Mouse (Mus musculus) hindbrain, embryonic 11.5 days (tissue): ENCODE results near the gene Kifc1. TPM values are rescaled to one million over a fixed set of nuclear protein-coding genes. Genes with fewer than 3 reads are reported as not detected.

Experiments used
- ATAC-seq: fragments of 200-750 bp; cut with Nextera tagmentation; 2 replicates; pipeline ENCODE4 v1.8.0; 2017; ENCODE audit warnings: mild to moderate bottlenecking, moderate TSS enrichment, moderate library complexity; ENCODE audit not compliant: low FRiP score
- DNase-seq: peaks from one replicate; pipeline ENCODE4 v3.0.0-alpha.2; 2015; ENCODE audit warnings: low spot score
- H3K27ac ChIP-seq: fragments of 300-500 bp; sonication (generic); 2 replicates; pipeline ENCODE4 v1.5.1; 2014; ENCODE audit warnings: mild to moderate bottlenecking, low read depth, low read length
- H3K27me3 ChIP-seq: fragments of 300-500 bp; sonication (generic); 2 replicates; pipeline ENCODE4 v1.6.1; 2014; ENCODE audit warnings: mild to moderate bottlenecking, low read length, moderate library complexity, mixed read lengths; ENCODE audit not compliant: control insufficient read depth, insufficient read depth
- H3K36me3 ChIP-seq: fragments of 300-500 bp; sonication (generic); 2 replicates; pipeline ENCODE4 v1.6.1; 2014; ENCODE audit warnings: mild to moderate bottlenecking, low read length, moderate library complexity, mixed read lengths; ENCODE audit not compliant: control insufficient read depth, insufficient read depth
- H3K4me1 ChIP-seq: fragments of 300-500 bp; sonication (generic); replicated peaks from 2 replicates; pipeline ENCODE4 v1.6.1; 2014; ENCODE audit warnings: low read length, mixed read lengths; ENCODE audit not compliant: control insufficient read depth, insufficient read depth
- H3K4me2 ChIP-seq: fragments of 300-500 bp; sonication (generic); replicated peaks from 2 replicates; pipeline ENCODE4 v1.6.1; 2014; ENCODE audit warnings: mild to moderate bottlenecking, low read depth, low read length
- H3K4me3 ChIP-seq: fragments of 300-500 bp; sonication (generic); 2 replicates; pipeline ENCODE4 v1.5.1; 2014; ENCODE audit warnings: low read depth, low read length
- H3K9ac ChIP-seq: fragments of 300-500 bp; sonication (generic); 2 replicates; pipeline ENCODE4 v1.6.1; 2014; ENCODE audit warnings: low read depth, low read length
- H3K9me3 ChIP-seq: fragments of 300-500 bp; sonication (generic); 2 replicates; pipeline ENCODE4 v1.6.1; 2016; ENCODE audit warnings: low read length; ENCODE audit not compliant: control insufficient read depth
- WGBS: fragments of 180-500 bp; shearing (Covaris S2); extraction: QIAGEN DNeasy Blood & Tissue Kit; methylation state at CpG from one replicate; pipeline ENCODE4 v1.1.7; 2014; 5-methylcytosine and 5-hydroxymethylcytosine counted together
- polyA plus RNA-seq: library from polyadenylated mRNA; unstranded; fragments of >200 nt; fragmentation: Nextera tagmentation; extraction: Ambion mirVana; gene quantifications from 2 replicates; pipeline ENCODE4 v1.2.1, GENCODE M21; 2014

Gene Kifc1
- polyA plus RNA-seq, result 5.3 and 9.9 TPM in 2 replicates

- Histone ChIP-seq H3K9me3 (no peaks in the 10 kb centered on the region), H3K4me3 (peak within 1 kb of the TSS; percentile 59), H3K27me3 (no peaks in the 10 kb centered on the region), H3K9ac (peak within 1 kb of the TSS; percentile 62), H3K4me2 (peak within 1 kb of the TSS; percentile 55), H3K4me1 (no peaks in the 10 kb centered on the region), H3K36me3 (no peaks in the 10 kb centered on the region), H3K27ac (peak within 1 kb of the TSS; percentile 67)
- under 1% methylated on average over 49 of the region's 49 CpGs for WGBS
- ATAC-seq, result peak; percentile 98
- DNase-seq, result peak; percentile 99
Observed at GRCm38 (mm10) chr17:33890533-33891059, at the start of gene Kifc1. Kifc1 (minus strand) TSS chr17:33890661.

DNA sequence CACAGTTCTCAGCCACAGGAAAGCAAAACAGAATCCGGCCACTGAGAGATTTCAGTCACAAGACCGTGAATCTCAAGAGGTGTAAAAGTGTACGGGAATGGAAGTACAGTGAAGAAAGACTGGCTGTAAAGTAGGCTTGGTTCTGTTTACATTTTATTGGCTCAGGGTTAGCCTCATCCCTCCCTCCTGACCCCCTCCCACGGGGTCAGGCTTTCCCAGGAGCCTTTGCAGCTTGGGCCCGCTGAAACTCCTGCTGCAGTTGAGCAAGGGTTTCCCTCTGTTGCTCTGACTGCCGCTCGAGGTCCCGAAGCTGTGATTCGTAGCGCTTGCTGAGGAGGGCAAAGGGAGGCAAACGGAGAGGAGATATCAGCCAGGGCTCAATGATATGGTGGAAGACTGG, 48.3 kb upstream of the Kifc1 start:
- no peak overlapping the region for H3K4me2 ChIP-seq
- WGBS, result 84% methylated on average over 11 of the region's 11 CpGs
- H3K4me3 ChIP-seq, result peak overlapping the region; percentile 91; the same call in 1 of the 2 replicates
- DNase-seq (no peak), ATAC-seq (no peak)
- H3K9me3 ChIP-seq, result no peaks in the 10 kb centered on the region
- H3K27ac ChIP-seq, result no peak overlapping the region
- H3K9ac ChIP-seq, result no peak overlapping the region
- H3K4me1 ChIP-seq, result peaks cover 13% of the 10 kb centered on the region
- H3K36me3 ChIP-seq, result 0 out of 2 replicates have a peak, but pooled peaks cover 3% of the 10 kb centered on the region
- H3K27me3 ChIP-seq, result no peaks in the 10 kb centered on the region

DNA sequence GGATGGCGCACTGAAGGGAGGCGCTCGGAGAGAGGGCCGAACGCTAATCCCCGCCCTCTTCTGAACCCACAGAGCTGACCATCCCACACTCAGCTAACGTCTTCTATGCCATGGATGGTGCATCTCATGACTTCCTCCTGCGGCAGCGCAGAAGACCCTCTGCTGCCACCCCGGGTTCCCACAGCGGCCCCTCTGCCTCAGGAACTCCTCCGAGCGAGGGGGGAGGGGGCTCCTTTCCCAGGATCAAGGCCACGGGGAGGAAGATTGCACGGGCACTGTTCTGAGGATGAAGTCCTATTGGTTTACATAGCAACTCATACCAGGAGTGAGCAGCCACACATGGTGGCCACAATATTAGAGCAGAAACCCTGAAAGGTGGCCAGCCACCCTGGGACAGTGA, 46.5 kb upstream of the Kifc1 start:
- no peak for ATAC-seq
- no peaks in the 10 kb centered on the region for H3K27me3 ChIP-seq
- no peaks in the 10 kb centered on the region for H3K9me3 ChIP-seq
- no peak overlapping the region for H3K4me2 ChIP-seq
- H3K9ac ChIP-seq, result no peak overlapping the region
- 72% methylated on average over 15 of the region's 15 CpGs for WGBS
- 0 out of 2 replicates have a peak, but pooled peaks cover 9% of the 10 kb centered on the region for H3K36me3 ChIP-seq
- H3K4me3 ChIP-seq, result no peak overlapping the region
- H3K27ac ChIP-seq, result no peak overlapping the region
- DNase-seq, result no peak
- H3K4me1 ChIP-seq, result peaks cover 13% of the 10 kb centered on the region

GRCm38 (mm10) chr17:33935422-33936055, 45.1 kb upstream of the Kifc1 start:
- ATAC-seq (no peak), DNase-seq (no peak)
- 86% methylated on average over 21 of the region's 21 CpGs for WGBS
- no peak overlapping the region for H3K4me2 ChIP-seq
- peaks cover 8% of the 10 kb centered on the region for H3K4me1 ChIP-seq
- H3K9ac ChIP-seq, result no peak overlapping the region
- H3K27ac ChIP-seq, result no peak overlapping the region
- H3K4me3 ChIP-seq, result no peak overlapping the region
- no peaks in the 10 kb centered on the region for H3K27me3 ChIP-seq
- no peaks in the 10 kb centered on the region for H3K9me3 ChIP-seq
- 0 out of 2 replicates have a peak, but pooled peaks cover 9% of the 10 kb centered on the region for H3K36me3 ChIP-seq

- Histone ChIP-seq H3K36me3 (0 out of 2 replicates have a peak, but pooled peaks cover 9% of the 10 kb centered on the region), H3K9me3 (no peaks in the 10 kb centered on the region), H3K27ac (no peak overlapping the region), H3K9ac (no peak overlapping the region), H3K4me2 (no peak overlapping the region), H3K4me1 (no peaks in the 10 kb centered on the region), H3K4me3 (no peak overlapping the region), H3K27me3 (no peaks in the 10 kb centered on the region)
- ATAC-seq, result no peak
- no peak for DNase-seq
- WGBS, result 94% methylated on average over 15 of the region's 15 CpGs
Observed at GRCm38 (mm10) chr17:33932970-33933369, 42.5 kb upstream of the Kifc1 start.

DNA sequence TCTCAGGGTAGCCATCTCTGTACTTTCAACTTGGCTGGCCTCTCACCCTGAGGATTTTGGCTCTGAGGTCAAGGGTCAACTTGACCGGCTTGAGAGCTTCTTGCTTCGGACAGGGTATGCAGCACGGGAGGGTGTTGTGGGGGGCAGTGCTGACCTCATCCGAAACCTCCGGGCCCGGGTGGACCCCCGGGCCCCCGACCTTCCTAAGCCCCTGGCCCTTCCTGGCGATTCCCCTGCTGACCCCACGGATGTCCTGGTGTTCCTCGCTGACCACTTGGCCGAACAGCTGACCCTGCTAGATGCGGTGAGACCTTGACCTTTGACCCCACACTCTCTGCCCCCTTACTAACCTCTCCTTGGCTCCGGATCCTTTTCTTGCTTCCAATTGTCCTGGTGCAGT, 42.0 kb upstream of the Kifc1 start:
- no peak for DNase-seq
- no peak for ATAC-seq
- no peak overlapping the region for H3K9ac ChIP-seq
- no peak overlapping the region for H3K4me2 ChIP-seq
- H3K27ac ChIP-seq, result no peak overlapping the region
- no peaks in the 10 kb centered on the region for H3K27me3 ChIP-seq
- WGBS, result 85% methylated on average over 14 of the region's 14 CpGs
- 0 out of 2 replicates have a peak, but pooled peaks cover 9% of the 10 kb centered on the region for H3K36me3 ChIP-seq
- H3K4me1 ChIP-seq, result no peaks in the 10 kb centered on the region
- H3K4me3 ChIP-seq, result no peak overlapping the region
- no peaks in the 10 kb centered on the region for H3K9me3 ChIP-seq

DNA sequence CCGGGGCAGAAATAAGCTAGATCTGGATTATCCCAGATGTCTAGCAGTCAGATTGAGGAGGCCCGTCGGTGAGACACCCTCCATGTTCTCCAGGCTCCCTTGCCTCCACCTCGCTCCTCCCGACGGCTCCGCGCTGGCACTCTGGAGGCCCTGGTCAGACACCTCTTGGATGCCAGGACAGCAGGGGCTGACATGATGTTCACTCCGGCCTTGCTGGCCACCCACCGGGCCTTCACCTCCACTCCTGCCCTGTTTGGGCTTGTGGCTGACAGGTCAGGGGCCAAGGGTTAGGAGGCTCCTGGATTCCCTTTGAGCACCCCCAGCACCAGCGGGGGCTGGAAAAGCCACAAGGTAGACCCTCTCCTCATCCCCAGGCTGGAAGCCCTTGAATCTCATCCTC, 41.5 kb upstream of the Kifc1 start:
- H3K4me1 ChIP-seq, result no peaks in the 10 kb centered on the region
- H3K9ac ChIP-seq, result no peak overlapping the region
- DNase-seq (no peak), ATAC-seq (no peak)
- no peak overlapping the region for H3K27ac ChIP-seq
- no peak overlapping the region for H3K4me3 ChIP-seq
- 0 out of 2 replicates have a peak, but pooled peaks cover 6% of the 10 kb centered on the region for H3K36me3 ChIP-seq
- H3K9me3 ChIP-seq, result no peaks in the 10 kb centered on the region
- no peak overlapping the region for H3K4me2 ChIP-seq
- H3K27me3 ChIP-seq, result no peaks in the 10 kb centered on the region
- 92% methylated on average over 11 of the region's 11 CpGs for WGBS

DNA sequence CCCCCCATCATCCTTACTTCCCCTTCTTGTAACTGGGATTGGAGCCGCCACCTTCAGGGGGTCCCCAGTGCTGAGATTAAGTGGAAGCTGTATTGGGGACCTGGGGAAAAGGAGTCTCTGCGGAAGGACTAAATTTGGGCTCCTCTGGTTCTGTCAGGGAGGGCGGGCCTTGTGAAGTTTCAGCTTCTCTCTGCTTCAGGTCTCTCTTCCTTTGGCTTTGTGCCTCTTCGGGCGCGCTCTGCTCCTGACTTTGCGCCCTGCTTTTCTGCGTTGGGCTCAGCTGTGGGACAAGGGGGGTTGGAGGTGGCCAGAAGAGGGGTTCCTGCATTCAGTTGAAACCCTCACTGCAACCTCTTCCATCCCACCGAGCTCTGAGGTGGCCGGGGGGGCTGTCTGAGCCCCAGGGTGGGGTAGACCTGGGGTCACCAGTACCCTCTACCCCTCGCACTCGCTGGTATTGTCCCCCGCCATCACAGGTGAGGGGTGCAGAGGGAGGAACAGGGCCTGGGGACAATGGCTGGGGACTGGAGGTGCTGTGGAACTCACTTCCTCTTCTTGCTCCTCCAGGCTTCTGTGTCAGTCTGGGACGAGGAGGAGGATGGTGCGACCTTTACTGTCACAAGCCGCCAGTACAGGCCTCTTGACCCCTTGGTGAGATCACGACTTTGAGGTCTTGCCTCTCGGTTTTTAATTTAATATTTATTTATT, 40.9 kb upstream of the Kifc1 start:
- peak overlapping the region; percentile 76 for H3K4me3 ChIP-seq
- H3K4me1 ChIP-seq, result no peaks in the 10 kb centered on the region
- 35% methylated on average over 18 of the region's 18 CpGs for WGBS
- H3K4me2 ChIP-seq, result peak overlapping the region; percentile 90
- no peaks in the 10 kb centered on the region for H3K27me3 ChIP-seq
- ATAC-seq (no peak), DNase-seq (no peak)
- no peak overlapping the region for H3K27ac ChIP-seq
- 0 out of 2 replicates have a peak, but pooled peaks cover 6% of the 10 kb centered on the region for H3K36me3 ChIP-seq
- no peaks in the 10 kb centered on the region for H3K9me3 ChIP-seq
- peak overlapping the region; percentile 82 for H3K9ac ChIP-seq
